Mouse (Mus musculus) hindbrain, embryonic 11.5 days (tissue): Measurements from ENCODE around the gene Galnt3. TPM values are rescaled to one million over a fixed set of nuclear protein-coding genes. Genes with fewer than 3 reads are reported as not detected.

Experiments used
- ATAC-seq: fragments of 200-750 bp; cut with Nextera tagmentation; 2 replicates; pipeline ENCODE4 v1.8.0; 2017; ENCODE audit warnings: mild to moderate bottlenecking, moderate TSS enrichment, moderate library complexity; ENCODE audit not compliant: low FRiP score
- DNase-seq: peaks from one replicate; pipeline ENCODE4 v3.0.0-alpha.2; 2015; ENCODE audit warnings: low spot score
- H3K27ac ChIP-seq: fragments of 300-500 bp; sonication (generic); 2 replicates; pipeline ENCODE4 v1.5.1; 2014; ENCODE audit warnings: mild to moderate bottlenecking, low read depth, low read length
- H3K27me3 ChIP-seq: fragments of 300-500 bp; sonication (generic); 2 replicates; pipeline ENCODE4 v1.6.1; 2014; ENCODE audit warnings: mild to moderate bottlenecking, low read length, moderate library complexity, mixed read lengths; ENCODE audit not compliant: control insufficient read depth, insufficient read depth
- H3K36me3 ChIP-seq: fragments of 300-500 bp; sonication (generic); 2 replicates; pipeline ENCODE4 v1.6.1; 2014; ENCODE audit warnings: mild to moderate bottlenecking, low read length, moderate library complexity, mixed read lengths; ENCODE audit not compliant: control insufficient read depth, insufficient read depth
- H3K4me1 ChIP-seq: fragments of 300-500 bp; sonication (generic); replicated peaks from 2 replicates; pipeline ENCODE4 v1.6.1; 2014; ENCODE audit warnings: low read length, mixed read lengths; ENCODE audit not compliant: control insufficient read depth, insufficient read depth
- H3K4me2 ChIP-seq: fragments of 300-500 bp; sonication (generic); replicated peaks from 2 replicates; pipeline ENCODE4 v1.6.1; 2014; ENCODE audit warnings: mild to moderate bottlenecking, low read depth, low read length
- H3K4me3 ChIP-seq: fragments of 300-500 bp; sonication (generic); 2 replicates; pipeline ENCODE4 v1.5.1; 2014; ENCODE audit warnings: low read depth, low read length
- H3K9ac ChIP-seq: fragments of 300-500 bp; sonication (generic); 2 replicates; pipeline ENCODE4 v1.6.1; 2014; ENCODE audit warnings: low read depth, low read length
- H3K9me3 ChIP-seq: fragments of 300-500 bp; sonication (generic); 2 replicates; pipeline ENCODE4 v1.6.1; 2016; ENCODE audit warnings: low read length; ENCODE audit not compliant: control insufficient read depth
- WGBS: fragments of 180-500 bp; shearing (Covaris S2); extraction: QIAGEN DNeasy Blood & Tissue Kit; methylation state at CpG from one replicate; pipeline ENCODE4 v1.1.7; 2014; 5-methylcytosine and 5-hydroxymethylcytosine counted together
- polyA plus RNA-seq: library from polyadenylated mRNA; unstranded; fragments of >200 nt; fragmentation: Nextera tagmentation; extraction: Ambion mirVana; gene quantifications from 2 replicates; pipeline ENCODE4 v1.2.1, GENCODE M21; 2014

The Galnt3 gene
- polyA plus RNA-seq, 1 experiment from 2014 or later: 1.6 TPM

DNA sequence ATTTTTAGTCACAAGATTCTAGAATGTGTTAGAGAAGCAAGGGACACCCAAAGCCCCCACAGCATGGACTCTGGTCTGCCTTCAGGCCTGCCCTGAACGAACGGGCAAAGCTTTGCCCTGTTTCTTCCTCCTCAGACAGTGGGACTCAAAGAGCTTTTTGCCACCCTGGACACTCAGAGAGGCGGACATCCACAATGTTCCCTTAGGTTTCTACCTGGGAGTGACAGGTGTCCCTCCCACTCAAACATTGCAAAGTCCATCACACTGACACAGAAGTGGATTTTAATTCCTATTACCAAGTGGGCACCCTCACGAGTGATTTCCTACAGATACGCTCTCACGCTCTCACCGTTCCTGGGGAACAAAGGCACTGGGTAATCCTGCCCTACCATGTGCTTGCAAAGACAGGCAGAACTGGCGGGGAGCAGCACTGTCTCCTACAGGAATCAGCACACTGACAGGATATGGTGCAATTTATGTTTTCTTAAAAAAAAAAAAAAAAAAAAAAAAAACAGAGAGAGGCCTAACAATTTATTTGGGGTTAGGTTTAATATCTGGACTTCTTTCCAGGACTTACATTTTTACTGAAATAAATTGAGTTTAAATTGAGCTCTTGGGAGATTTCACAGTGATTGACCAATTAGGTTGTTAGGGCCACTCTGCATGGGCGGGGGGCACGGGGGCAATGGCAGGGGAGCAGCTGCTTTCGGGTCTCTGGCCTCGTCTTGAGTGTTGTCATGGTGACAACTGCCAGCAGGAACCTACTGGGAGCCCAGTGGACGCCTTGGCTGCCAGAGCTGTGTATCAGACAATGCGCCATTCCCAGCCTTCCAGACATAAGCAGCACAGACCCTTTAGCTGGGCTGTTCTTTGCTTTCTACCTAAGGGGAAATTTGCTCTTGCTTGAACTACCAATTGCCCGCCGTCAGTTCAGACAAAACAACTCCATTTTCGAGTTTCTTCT is 81.1 kb downstream of the Galnt3 start:
- H3K27me3 ChIP-seq: no peaks in the 10 kb centered on the region
- H3K4me3 ChIP-seq: no peak overlapping the region
- 0 out of 2 replicates have a peak, but pooled peaks cover 3% of the 10 kb centered on the region for H3K4me1 ChIP-seq
- no peaks in the 10 kb centered on the region for H3K36me3 ChIP-seq
- DNase-seq (peak; percentile 78), ATAC-seq (peak; percentile 93)
- no peak overlapping the region for H3K4me2 ChIP-seq
- H3K9me3 ChIP-seq: no peaks in the 10 kb centered on the region
- 39% methylated on average over 17 of the region's 17 CpGs for WGBS
- peak overlapping the region; percentile 70 for H3K27ac ChIP-seq
- 0 out of 2 replicates have a peak overlapping the region, but pooled peaks have one; percentile 8 for H3K9ac ChIP-seq

DNA sequence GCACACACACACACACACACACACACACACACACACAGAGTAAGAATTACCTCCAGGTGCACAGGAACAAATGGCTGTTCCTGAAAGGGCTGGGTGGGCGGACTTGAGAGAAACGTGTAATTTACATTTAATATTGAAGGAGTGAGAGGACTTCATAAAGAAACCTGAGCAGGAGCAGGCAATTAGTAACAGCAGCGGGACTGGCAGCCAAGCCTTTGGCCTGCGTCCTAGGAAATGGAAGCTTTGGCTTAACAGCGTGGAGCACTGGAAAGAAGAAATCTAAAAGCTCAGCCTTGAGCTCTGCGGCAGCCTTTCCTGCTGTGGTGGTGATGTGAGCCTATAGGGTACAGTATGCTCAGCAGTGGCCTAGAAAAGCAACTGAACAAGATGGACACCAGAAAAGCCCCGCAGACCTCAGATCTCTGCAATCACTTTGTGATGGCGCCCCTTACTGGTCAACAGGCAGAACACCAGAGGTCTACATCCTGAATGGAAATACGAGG is 82.8 kb downstream of the Galnt3 start:
- no peak overlapping the region for H3K9ac ChIP-seq
- peak; percentile 65 for ATAC-seq
- no peaks in the 10 kb centered on the region for H3K9me3 ChIP-seq
- peak overlapping the region; percentile 24; the same call in 1 of the 2 replicates for H3K27ac ChIP-seq
- DNase-seq: peak; percentile 74
- no peaks in the 10 kb centered on the region for H3K27me3 ChIP-seq
- H3K36me3 ChIP-seq: no peaks in the 10 kb centered on the region
- 0 out of 2 replicates have a peak, but pooled peaks cover 3% of the 10 kb centered on the region for H3K4me1 ChIP-seq
- 77% methylated on average over 9 of the region's 9 CpGs for WGBS
- no peak overlapping the region for H3K4me2 ChIP-seq
- no peak overlapping the region for H3K4me3 ChIP-seq

DNA sequence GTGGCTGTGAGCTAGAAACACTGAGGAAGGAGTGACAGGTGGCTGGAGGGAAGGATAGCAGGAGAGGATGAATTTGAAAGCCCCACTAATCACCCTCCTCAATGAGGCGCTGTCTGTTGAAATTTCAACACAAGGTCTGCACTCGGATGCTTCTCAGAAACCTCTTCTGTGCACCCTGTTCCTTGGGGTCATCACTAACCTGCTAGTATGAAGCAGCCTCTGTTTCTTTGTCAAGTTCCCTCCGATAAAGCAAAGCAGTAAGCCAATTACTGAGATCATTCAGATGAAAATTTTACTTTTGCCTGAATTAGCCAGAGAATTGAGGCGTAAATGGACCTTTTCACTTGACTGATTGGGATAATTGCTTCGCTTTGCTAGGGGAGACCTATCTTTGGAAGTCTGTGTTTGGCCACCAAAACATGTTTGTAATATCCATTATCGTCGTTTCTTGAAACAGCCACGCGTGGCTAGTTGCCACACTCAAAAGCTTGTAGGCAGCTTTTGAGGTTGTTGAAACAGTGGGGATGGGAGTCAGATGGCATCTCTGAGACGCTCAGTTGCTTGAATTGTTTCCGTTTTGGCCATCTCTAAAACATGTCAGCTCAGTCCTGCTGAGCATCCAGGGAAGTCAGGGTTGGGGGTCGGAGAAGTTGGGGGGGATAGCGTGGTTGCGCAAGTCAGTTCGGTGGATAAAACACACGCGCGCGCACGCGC is 83.4 kb downstream of the Galnt3 start:
- DNase-seq (no peak), ATAC-seq (no peak; the same call in none of the 2 replicates)
- no peak overlapping the region for H3K9ac ChIP-seq
- H3K27ac ChIP-seq: peak overlapping the region; percentile 36; the same call in 1 of the 2 replicates
- H3K4me1 ChIP-seq: 0 out of 2 replicates have a peak, but pooled peaks cover 3% of the 10 kb centered on the region
- H3K9me3 ChIP-seq: no peaks in the 10 kb centered on the region
- 77% methylated on average over 21 of the region's 21 CpGs for WGBS
- no peak overlapping the region for H3K4me3 ChIP-seq
- H3K27me3 ChIP-seq: no peaks in the 10 kb centered on the region
- H3K4me2 ChIP-seq: no peak overlapping the region
- H3K36me3 ChIP-seq: no peaks in the 10 kb centered on the region

DNA sequence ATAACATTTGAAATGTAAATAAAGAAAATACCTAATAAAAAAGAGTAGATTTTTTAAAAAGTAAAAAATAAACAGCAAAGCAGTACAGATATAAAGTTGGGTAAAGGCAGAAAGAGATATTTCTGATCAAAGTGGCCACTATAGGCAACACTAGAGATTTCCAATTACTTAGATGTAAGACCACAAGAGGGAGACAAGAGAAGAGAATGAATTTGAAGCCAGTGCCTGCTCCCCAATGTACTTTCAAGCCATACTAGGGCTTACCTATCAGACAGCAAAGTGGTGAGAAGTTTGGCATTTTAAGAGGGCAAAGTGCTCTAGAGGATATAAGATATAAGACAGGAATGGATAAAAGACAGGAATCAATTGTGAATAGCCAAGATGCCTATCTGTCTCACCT is 84.2 kb downstream of the Galnt3 start:
- H3K9me3 ChIP-seq: no peaks in the 10 kb centered on the region
- DNase-seq (no peak), ATAC-seq (no peak)
- H3K27me3 ChIP-seq: no peaks in the 10 kb centered on the region
- no peak overlapping the region for H3K9ac ChIP-seq
- H3K4me2 ChIP-seq: no peak overlapping the region
- 0 out of 2 replicates have a peak overlapping the region, but pooled peaks have one; percentile 36 for H3K27ac ChIP-seq
- H3K4me1 ChIP-seq: 0 out of 2 replicates have a peak, but pooled peaks cover 3% of the 10 kb centered on the region
- no peak overlapping the region for H3K4me3 ChIP-seq
- H3K36me3 ChIP-seq: no peaks in the 10 kb centered on the region

DNA sequence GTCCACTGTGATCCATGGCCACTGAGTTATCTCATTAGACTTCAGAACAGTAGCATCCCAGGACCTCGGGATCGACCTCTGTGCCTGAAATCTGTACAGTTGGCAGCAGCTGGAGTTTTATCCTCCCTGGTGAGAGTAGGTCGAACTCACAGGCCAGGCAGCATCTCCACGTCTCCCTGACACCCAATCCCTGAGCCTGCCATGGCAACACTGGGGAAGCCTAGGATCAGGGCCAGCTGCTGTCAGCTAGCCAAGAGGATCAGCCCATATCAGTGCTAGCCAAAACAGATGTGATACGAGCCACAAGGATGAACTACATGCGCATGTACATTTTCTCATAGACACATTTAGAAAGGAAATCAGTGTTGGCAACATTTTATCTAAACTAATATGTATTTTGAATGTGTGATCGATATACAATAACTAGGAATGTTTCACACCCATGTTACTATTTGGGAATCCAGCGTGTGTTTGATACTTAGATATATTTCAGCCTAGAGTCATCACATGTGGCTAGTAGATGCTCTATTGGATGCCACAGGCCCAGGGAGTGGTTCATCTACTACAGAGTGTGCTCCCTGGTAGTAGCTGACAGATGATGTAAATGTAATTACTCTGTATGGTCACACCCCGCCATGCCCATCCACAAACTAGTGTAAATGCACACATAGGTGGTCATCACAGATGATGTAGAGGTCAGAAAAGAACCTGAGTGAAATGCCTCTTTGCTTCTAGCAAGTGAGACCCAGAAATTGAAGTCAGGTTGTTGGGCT is 89.7 kb downstream of the Galnt3 start:
- Histone ChIP-seq H3K9ac (no peak overlapping the region), H3K27me3 (no peaks in the 10 kb centered on the region), H3K4me3 (no peak overlapping the region), H3K9me3 (no peaks in the 10 kb centered on the region), H3K4me2 (no peak overlapping the region), H3K4me1 (no peaks in the 10 kb centered on the region), H3K27ac (no peak overlapping the region), H3K36me3 (no peaks in the 10 kb centered on the region)
- 77% methylated on average over 9 of the region's 9 CpGs for WGBS
- DNase-seq (no peak), ATAC-seq (peak; percentile 25; the same call in 1 of the 2 replicates)

Other genes starting within 250 kb of the Galnt3 start
- gene Ttc21b, start 131.6 kb upstream of the Galnt3 start, polyA plus RNA-seq: 17.4 and 17.6 TPM in 2 replicates